Mouse (Mus musculus) layer of hippocampus, adult 9-11 months (tissue): ENCODE measurements around the gene Abcc6.
"Not testable (repeated sequence)": the region's sequence is repeated elsewhere in the genome, so short reads cannot be mapped to it uniquely, and the experiment has no call there.

Experiments
- DNase-seq: peaks from one replicate; pipeline ENCODE4 v3.0.0; 2022

The Abcc6 gene

DNA sequence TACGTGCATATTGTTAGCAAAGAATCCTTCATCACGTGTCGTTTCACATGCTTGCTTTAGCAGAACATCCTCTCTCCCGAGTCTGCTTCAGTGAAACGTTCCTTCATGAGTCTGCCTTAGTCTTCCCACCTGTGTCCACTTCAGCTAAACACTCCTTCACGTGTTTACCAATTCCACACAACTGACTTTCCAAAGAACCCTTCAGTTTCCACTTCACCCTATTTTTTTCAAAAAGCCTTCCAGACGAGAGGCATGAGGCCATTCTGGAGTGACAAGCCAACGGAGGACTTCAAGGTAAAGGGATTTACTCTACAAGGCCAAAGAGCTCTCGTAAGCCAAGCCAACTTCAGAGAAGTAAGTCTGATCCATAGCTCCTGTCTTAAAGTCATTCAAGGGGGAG lies 4.7 kb downstream of the Abcc6 start:
- no peak for DNase-seq

DNA sequence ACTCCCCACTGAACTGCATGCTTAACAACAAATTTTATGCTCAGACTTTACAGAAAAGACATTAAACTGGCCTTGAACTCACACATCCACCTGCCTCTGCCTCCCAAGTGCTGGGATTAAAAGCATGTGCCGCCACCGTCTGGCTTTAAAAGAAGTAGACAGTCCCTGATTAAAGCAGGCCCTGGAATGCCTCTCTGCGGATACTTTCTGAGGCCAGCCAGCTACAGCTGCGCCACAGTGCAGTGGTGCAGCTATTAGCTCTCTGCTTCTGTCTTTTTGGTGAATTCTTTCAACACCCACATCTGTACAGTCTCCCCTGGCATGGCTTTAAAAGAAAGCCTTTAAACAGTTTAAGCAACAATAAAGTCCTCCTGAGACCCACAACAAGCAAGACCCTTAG lies 8.2 kb downstream of the Abcc6 start:
- DNase-seq, result no peak

GRCm38 (mm10) chr7:46019594-46019993 lies 10.5 kb downstream of the Abcc6 start:
- no peak for DNase-seq

DNA sequence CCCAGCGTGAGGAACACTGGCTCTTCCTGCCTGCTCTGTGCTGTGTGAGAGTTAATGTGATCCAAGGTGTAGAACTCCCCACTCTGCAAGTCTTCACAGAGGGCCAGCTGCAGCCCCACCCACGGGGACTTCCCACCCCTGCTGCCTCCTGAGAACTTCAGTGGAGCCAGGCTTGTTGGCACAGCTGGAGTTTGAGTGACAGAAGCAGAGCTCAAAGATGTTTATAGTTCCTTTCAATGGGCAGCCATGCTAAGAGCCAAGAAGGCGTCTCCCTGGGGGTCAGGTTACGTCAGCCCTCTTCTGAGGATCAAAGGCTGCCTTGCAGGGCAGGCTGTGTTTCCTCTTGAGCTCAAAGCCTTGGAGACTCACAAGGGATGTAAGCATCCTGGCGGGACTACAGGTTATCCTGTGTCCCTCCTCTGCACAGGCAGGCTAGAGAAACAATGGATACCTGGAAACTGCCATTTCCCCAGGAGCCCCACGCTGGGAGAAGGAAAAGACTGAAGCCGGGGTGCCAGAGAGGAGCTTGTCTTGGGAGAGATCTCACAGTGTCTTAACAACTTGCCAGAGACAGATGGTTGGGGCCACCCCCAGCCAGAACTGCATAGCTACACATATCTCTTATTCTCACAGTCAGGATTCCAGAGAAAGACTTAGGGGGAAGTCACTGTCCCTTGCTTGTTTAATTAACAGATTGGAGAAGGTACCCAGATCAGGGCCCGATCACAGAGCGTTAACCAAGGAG lies 16.7 kb downstream of the Abcc6 start:
- peak; percentile 31 for DNase-seq

GRCm38 (mm10) chr7:46012121-46012520 lies 18.0 kb downstream of the Abcc6 start:
- no peak for DNase-seq

DNA sequence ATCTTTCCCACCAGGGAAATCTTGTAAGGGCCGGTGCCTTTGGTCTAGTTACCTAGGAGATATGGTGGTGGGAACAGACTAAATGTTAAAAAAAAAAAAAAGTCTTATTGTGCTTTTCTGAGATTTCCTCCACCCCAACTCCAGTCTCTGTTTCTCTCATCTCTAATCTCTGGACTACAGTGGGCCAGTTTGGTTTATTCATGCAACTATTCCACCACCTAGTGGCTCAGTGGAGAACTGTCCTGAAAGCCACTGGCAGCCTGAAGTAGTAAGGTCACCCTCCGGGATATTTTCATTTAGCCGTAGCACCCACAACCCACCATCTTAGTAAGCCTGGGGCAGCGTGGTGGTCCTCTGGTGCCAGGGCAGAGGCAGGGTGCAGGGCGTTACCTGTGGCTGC lies 20.5 kb downstream of the Abcc6 start:
- peak; percentile 52 for DNase-seq

DNA sequence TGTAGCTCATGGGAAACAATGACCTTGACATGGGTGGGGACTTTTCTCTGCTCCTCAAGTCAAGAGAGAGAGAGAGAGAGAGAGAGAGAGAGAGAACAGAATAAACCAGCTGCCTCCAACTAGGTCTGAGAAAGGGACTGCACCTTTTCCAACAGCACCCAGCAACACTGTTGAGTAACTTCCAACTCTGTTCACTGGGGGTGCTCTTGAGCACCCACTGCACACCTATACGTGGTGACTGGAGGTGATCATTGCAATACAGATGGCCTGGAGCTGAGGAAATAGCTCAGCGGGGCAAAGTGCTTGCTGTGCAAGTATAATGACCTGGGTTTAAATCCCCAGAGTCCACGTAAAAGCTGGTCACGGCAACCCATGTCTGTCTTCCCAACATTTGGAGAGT lies 27.4 kb downstream of the Abcc6 start:
- DNase-seq, result no peak

DNA sequence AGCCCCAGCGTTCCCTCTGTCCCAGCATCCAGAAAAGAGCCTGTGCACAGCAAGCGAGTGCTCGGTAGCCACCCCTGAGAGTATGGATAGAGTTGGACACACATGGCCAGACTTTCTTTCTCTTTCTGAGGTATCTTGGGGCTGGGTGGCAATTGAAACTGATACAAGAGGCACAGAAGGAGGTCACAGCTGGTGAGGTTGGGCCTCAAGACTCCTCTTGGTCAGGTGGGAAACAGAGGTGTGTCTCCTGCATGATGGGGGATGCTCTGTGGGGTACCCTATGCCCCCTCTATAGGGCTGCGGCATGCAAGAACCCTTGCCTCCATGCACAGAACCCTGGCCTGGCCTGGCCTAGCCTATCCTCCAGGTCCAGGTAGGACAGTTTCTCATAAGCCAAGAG lies 29.5 kb downstream of the Abcc6 start:
- DNase-seq, result no peak

- DNase-seq, result no peak
These were observed 37.6 kb downstream of the Abcc6 start for GRCm38 (mm10) chr7:45992470-45992869.

- no peak for DNase-seq
These were observed 41.8 kb downstream of the Abcc6 start for GRCm38 (mm10) chr7:45988344-45988743.

- DNase-seq, result no peak
These were observed 43.2 kb downstream of the Abcc6 start for GRCm38 (mm10) chr7:45986893-45987292.

- peak; percentile 75 for DNase-seq
These were observed 48.5 kb downstream of the Abcc6 start for GRCm38 (mm10) chr7:45981612-45982011.

DNA sequence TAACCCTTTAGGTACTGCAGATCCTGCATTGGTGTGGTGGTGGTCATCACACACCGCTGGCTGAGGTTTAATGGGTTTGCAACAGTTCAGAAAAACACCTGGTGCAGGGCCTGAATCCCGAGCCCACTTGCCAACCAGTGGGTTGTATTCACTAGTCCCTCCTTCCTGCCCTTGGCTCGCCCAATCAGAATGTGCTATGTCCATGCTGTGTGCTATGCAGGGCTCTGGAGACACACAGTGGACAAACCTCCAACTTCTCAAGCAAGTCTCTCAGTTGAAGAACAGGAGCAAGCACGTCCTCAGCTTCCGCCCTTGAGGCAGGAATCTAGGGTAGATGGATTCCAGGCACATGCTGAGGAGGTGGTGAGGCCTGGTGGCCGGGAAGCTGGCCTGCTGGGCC lies 55.6 kb downstream of the Abcc6 start:
- no peak for DNase-seq

- DNase-seq, result no peak
These were observed 56.0 kb downstream of the Abcc6 start for GRCm38 (mm10) chr7:45974103-45974502.

- DNase-seq, result peak; percentile 30
These were observed 56.8 kb downstream of the Abcc6 start for GRCm38 (mm10) chr7:45973271-45973687.

GRCm38 (mm10) chr7:45971831-45972723 lies 58.0 kb downstream of the Abcc6 start:
- no peak for DNase-seq

GRCm38 (mm10) chr7:45956611-45957010 lies 73.5 kb downstream of the Abcc6 start:
- DNase-seq, result no peak

DNA sequence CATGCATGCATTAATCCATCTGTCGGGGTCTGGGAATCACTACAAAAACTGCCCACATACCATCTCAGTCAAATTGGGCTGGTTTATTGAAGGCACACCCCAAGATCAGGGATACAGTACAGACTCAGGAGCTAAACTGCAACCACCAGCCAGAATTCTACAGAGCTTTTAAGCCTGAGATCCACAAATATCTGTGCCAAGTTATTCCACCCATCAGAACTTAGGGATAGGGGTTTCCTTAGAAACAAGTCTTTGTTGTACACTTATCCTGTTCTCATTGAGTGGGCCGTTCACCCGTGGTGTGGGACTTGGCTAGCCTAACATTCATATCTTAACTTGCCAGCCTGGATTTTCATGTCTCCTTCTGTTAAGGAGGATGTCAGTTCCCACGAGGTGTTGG lies 81.0 kb downstream of the Abcc6 start:
- no peak for DNase-seq

DNA sequence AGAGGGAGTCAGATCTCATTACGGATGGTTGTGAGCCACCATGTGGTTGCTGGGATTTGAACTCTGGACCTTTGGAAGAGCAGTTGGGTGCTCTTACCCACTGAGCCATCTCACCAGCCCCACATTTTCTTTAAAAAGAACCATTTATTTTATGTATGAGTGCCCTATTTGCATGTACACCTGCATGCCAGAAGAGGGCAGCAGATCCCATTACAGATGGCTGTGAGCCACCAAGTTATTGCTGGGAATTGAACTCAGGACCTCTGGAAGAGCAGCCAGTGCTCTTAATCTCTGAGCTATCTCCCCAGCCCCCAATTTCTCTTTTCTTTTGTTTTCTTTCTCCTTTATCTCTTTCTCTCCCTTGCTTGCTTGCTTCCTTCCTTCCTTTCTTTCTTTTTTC lies 86.8 kb downstream of the Abcc6 start:
- DNase-seq, result not testable (repeated sequence)

- DNase-seq, result no peak
These were observed 88.1 kb downstream of the Abcc6 start for GRCm38 (mm10) chr7:45941986-45942385.

DNA sequence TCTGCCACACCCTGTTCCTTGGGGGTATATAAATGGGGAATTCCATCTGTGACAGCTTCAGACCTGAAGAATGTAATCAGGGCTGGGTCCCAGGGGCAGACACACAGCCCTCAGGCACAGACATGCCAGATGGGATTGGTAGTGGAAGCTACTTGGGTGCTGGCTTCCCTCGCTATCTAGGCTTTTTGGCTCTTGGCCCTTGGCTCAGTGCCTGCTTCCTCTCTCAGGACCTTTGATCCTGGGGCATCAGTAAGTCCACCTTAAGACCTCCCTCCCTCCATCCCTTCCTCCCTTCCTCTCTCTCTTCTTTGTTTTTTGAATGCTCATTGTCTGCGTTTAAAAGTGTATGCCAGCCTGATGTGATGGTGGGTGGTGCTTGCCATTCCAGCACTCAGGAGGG lies 90.3 kb downstream of the Abcc6 start:
- DNase-seq, result no peak

DNA sequence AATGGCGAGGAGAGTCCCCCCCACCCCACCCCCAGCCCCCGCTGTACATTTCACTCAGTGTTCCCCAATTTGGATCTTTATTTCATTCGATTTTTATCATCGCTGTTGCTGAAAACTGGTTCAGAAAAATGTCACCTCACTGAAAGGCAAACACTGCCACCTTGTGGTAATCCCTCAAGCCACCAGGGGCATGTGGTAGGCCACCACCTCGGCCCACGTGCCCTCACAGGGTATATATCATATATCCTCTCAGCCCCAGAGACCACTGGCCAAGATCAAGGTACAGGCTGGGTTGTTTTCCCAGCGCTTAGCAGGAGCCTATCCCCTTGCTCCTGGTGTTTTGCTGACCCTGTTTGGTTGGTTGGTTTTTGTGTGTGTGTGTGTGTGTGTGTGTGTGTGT lies 95.0 kb downstream of the Abcc6 start:
- no peak for DNase-seq

- not testable (repeated sequence) for DNase-seq
These were observed 96.3 kb downstream of the Abcc6 start for GRCm38 (mm10) chr7:45933766-45934165.

DNA sequence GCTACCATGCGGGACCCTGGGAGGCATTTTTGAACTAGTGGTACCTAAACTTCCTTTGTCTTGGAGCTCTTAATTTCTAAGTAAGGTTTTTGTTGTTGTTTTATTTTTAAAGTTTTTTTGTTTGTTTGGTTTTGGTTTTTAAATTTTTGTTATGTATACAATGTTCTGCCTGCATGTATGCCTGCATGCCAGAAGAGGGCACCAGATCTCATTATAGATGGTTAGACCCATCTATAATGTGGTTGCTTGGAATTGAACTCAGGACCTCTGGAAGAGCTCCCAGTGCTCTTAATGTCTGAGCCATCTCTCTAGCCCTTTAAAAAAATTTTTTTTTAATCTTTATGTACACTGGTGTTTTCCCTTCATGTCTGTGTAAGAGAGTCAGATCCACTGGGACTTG lies 100.4 kb downstream of the Abcc6 start:
- DNase-seq, result no peak
